Mouse (Mus musculus) thymus, adult 2 months (tissue): ENCODE measurements around the gene Nefh. TPM values are rescaled to one million over a fixed set of nuclear protein-coding genes. Genes with fewer than 3 reads are reported as not detected.

Experiments
- DNase-seq: peaks from one replicate; pipeline ENCODE4 v3.0.0; 2021
- H3K27ac ChIP-seq: fragments of 200-500 bp; 2 replicates; pipeline ENCODE4 v1.5.1; 2012; ENCODE audit warnings: low read length, control low read depth; ENCODE audit not compliant: control insufficient read depth, insufficient read depth
- H3K27me3 ChIP-seq: fragments of 200-500 bp; 2 replicates; pipeline ENCODE4 v1.6.1; 2012; ENCODE audit warnings: mild to moderate bottlenecking, low read length, moderate library complexity, mixed read lengths; ENCODE audit not compliant: control insufficient read depth, insufficient read depth
- H3K36me3 ChIP-seq: fragments of 200-500 bp; 2 replicates; pipeline ENCODE4 v1.6.1; 2012; ENCODE audit warnings: mild to moderate bottlenecking, low read length, moderate library complexity; ENCODE audit not compliant: control insufficient read depth, insufficient read depth
- H3K4me1 ChIP-seq: fragments of 200-500 bp; replicated peaks from 2 replicates; pipeline ENCODE4 v1.6.1; 2012; ENCODE audit warnings: low read length; ENCODE audit not compliant: control insufficient read depth, insufficient read depth
- H3K4me3 ChIP-seq: fragments of 200-500 bp; 2 replicates; pipeline ENCODE4 v1.5.1; 2012; ENCODE audit warnings: mild to moderate bottlenecking, low read length, control low read depth, moderate library complexity; ENCODE audit not compliant: control insufficient read depth, insufficient read depth
- CTCF ChIP-seq: fragments of 200-500 bp; IDR thresholded peaks from 2 replicates; pipeline ENCODE4 v1.5.1; 2012; ENCODE audit warnings: mild to moderate bottlenecking, control low read depth, low read length, moderate library complexity, borderline replicate concordance; ENCODE audit not compliant: control insufficient read depth, poor library complexity, insufficient read depth; ENCODE audit errors: extremely low read depth
- POLR2A ChIP-seq: fragments of 200-500 bp; IDR thresholded peaks from 2 replicates; pipeline ENCODE4 v1.6.1; 2012; ENCODE audit warnings: mild to moderate bottlenecking, low read length, control low read depth, moderate library complexity; ENCODE audit not compliant: control insufficient read depth, poor library complexity, insufficient read depth; ENCODE audit errors: extremely low read depth
- WGBS: fragments of 180-500 bp; shearing (Covaris S2); methylation state at CpG from one replicate; pipeline ENCODE4 v1.1.7; 2018; 5-methylcytosine and 5-hydroxymethylcytosine counted together
- polyA plus RNA-seq: library from polyadenylated mRNA; depleted of rRNA; stranded (reverse); fragments of >200 nt; gene quantifications from 2 replicates; pipeline ENCODE4 v1.2.3, GENCODE M21; 2012

Nefh gene
- polyA plus RNA-seq, 1 experiment = 2.8 TPM

DNA sequence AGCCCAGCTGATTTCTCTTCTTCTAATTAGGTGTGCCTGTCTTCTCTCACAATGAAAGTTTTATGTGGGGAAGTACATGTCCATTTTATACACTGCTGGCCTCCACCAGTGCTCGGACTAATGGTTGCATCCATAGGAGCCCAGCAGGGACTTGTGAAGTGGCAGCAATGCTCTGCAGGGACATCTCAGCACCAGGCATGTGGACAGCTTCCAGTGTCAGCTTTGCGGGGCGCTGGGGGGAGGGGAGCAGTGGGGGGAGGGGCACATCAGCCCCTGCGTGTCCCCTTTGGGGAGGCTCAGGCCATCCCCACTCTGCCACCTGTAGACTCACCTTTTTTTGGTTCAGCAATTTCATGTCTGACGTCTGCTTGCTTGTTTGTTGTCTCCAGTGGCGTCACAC is 5.5 kb upstream of the Nefh start:
- no peak for TF ChIP-seq CTCF
- no peak for TF ChIP-seq POLR2A
- H3K36me3 ChIP-seq = no peaks in the 10 kb centered on the region
- 54% methylated on average over 6 of the region's 6 CpGs for WGBS
- no peak for DNase-seq
- H3K4me1 ChIP-seq = peaks cover 3% of the 10 kb centered on the region; the same call in 1 of the 2 replicates
- H3K27me3 ChIP-seq = peaks cover 4% of the 10 kb centered on the region; the same call in 1 of the 2 replicates
- no peak overlapping the region for H3K27ac ChIP-seq
- no peak overlapping the region for H3K4me3 ChIP-seq

DNA sequence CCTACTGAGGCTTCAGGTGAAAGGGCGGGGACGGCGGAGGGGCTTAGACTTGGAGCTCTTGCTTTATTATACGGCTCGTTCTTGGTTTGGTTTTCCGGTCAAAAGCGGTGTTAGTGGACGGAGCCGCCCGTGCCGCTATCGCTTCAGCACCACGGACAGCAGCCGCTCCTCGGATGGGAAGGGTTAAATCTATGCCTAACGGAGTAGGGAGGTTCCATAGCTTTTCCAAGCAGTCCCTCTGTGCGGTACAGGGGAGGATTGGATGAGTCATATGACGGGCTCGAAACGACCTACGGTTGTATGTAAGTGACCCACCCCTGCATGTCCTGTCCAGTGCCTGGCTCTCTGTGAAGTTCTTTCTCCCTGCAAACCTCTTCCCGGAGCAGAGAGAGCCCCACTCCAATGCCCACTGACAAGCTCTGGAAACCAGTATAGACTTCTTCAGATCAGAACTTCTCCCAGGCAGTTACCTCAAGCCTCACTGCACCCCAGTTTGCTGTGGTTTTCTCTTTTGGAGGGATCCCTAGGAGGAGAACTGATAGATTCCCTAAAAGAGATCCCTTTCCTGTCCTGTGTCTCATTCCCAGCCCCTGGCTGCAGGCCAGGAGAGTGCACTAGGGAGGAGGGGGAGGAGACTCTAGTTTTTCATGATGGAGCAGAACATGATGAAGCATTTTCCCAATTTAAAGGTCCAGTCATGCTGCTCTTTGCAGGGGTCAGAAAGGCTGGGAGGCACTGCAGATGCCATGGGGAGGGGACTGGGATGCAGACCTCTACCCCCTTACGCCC is 1.6 kb upstream of the Nefh start:
- 50% methylated on average over 23 of the region's 23 CpGs for WGBS
- TF ChIP-seq POLR2A (no peak), CTCF (no peak)
- H3K4me3 ChIP-seq = no peak overlapping the region
- DNase-seq = peak; percentile 16
- no peak overlapping the region for H3K27ac ChIP-seq
- H3K36me3 ChIP-seq = no peaks in the 10 kb centered on the region
- H3K4me1 ChIP-seq = peaks cover 14% of the 10 kb centered on the region
- H3K27me3 ChIP-seq = peaks cover 6% of the 10 kb centered on the region; the same call in 1 of the 2 replicates

DNA sequence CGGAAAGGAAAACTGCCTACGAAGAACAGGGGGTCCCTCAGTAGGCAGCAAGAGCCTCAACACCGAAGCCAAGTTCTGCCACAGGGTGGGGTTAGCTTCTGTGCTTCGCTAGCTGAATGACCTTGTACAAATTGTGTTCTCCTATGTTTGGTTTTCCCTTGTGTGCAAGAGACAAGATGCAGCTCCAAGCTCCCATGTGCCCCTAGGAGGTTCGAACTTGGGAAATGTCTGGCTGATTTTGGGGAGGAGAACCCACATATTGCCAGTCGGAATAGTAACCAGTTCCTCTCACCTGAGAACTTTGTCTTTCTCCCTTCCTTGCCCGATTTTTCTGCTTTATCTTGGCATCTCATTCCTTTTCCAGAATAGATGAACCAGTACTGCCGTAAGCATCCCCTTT is 928 bp upstream of the Nefh start:
- WGBS = 57% methylated on average over 8 of the region's 8 CpGs
- peaks cover 6% of the 10 kb centered on the region; the same call in 1 of the 2 replicates for H3K27me3 ChIP-seq

DNA sequence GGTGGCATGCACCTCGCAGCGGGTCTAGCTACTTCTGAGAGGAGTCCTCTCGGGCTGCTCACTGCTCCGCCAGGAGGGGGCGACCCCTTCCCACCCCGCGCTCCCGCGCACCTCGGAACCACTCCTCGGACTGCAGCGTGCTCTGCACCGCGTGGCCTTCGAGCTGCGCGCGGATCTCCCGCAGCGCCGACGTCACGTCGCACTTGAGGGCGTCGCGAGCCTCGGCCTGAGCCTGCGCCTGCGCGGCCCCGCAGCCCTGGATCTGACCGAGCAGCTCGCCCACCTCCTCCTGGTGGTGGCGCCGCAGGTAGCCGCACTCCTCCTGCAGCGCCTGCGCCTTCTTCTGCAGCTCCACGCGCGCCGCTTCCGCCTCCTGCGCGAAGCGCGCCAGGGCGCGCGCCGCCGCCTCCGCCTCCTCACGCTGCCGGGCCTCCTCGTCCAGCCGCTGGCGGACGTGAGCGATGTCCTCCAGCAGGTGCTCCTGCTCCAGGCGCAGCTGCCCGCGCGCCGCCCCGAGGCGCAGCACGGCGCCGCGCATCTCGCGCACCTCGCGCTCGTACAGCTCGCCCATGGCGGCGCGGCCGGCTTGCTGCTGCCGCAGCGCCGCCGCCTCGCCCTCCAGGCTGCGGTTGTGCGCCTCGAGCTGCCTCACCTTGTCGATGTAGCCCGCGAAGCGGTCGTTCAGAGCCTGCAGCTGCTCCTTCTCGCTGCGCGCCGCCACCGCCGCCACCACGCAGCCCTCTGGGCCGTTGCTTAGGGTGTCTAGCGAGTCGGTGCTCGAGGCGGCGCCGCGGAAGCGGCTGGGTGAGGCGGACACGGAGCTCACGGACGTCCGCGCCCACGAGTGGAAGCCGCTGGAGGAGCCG is 684 bp downstream of the Nefh start:
- DNase-seq = peak; percentile 81
- H3K27ac ChIP-seq = no peak overlapping the region
- H3K27me3 ChIP-seq = peaks cover 6% of the 10 kb centered on the region; the same call in 1 of the 2 replicates
- under 1% methylated on average over 120 of the region's 120 CpGs for WGBS
- H3K4me1 ChIP-seq = peaks cover 14% of the 10 kb centered on the region
- TF ChIP-seq POLR2A = 0 out of 2 replicates have a peak, but pooled peaks have one; percentile 44
- TF ChIP-seq CTCF = peak; percentile 95
- H3K4me3 ChIP-seq = peak overlapping the region; percentile 47
- no peaks in the 10 kb centered on the region for H3K36me3 ChIP-seq

More for the DNA sequence above, 928 bp upstream of the Nefh start:
- Histone ChIP-seq H3K4me3 (no peak overlapping the region), H3K36me3 (no peaks in the 10 kb centered on the region), H3K4me1 (peaks cover 14% of the 10 kb centered on the region), H3K27ac (no peak overlapping the region)
- DNase-seq = no peak
- no peak for TF ChIP-seq POLR2A
- no peak for TF ChIP-seq CTCF

DNA sequence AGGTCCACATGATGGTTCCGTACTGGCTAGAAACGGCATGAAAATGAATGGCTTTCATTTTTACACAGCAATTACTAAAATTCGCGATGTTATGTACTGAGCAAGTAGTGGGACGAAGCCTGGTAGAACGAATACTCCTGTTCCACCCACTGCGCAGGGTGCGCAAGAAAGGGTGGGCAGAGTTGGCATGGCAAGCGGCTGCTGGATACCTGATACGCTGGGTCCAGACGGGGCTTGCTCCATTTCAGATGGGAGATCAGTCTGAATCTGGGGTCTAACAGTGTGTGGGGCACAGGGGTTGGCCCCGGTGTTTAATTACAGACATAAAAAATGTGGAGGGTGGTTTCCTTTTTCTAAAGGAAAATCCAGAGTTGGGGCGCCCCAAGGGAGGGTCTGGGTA is 1.3 kb downstream of the Nefh start:
- peak overlapping the region; percentile 47 for H3K4me3 ChIP-seq
- no peak for DNase-seq
- no peak for TF ChIP-seq POLR2A
- no peak for TF ChIP-seq CTCF
- no peaks in the 10 kb centered on the region for H3K36me3 ChIP-seq
- no peak overlapping the region for H3K27ac ChIP-seq
- 19% methylated on average over 13 of the region's 13 CpGs for WGBS
- peaks cover 6% of the 10 kb centered on the region; the same call in 1 of the 2 replicates for H3K27me3 ChIP-seq
- H3K4me1 ChIP-seq = peaks cover 14% of the 10 kb centered on the region

DNA sequence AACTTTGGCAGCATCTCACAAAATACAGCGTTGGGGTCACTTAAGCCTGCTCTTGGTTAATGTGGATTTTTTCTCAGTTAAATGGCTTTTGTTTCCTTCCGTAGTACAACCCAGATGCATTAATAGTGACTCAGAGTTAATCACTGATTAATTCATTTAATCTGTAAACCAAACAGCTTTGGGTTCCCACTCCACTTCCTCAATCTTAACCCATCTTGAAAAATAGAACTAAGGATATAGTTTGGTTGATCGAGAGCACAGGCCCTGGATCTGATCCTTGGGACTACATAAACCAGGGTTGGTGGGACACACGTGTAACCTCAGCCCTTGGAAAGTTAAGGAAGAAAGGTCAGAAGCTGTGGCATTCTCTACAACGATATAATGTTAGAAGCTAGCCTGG is 11.6 kb downstream of the Nefh start:
- no peak for DNase-seq
- Histone ChIP-seq H3K4me1 (no peaks in the 10 kb centered on the region), H3K27ac (no peak overlapping the region), H3K27me3 (no peaks in the 10 kb centered on the region), H3K4me3 (no peak overlapping the region), H3K36me3 (no peaks in the 10 kb centered on the region)
- TF ChIP-seq CTCF = no peak
- TF ChIP-seq POLR2A = no peak
- WGBS = 86% methylated on average over 5 of the region's 5 CpGs
